Mouse (Mus musculus): Measurements from ENCODE around the gene Myo10. TPM values are rescaled to one million over a fixed set of nuclear protein-coding genes. Genes with fewer than 3 reads are reported as not detected.
A peak's percentile ranks its signal among the peaks of the same experiment; 100 is the strongest.

Myo10 gene
- total RNA-seq, 2 experiments from 2014 or later = 52.0 to 54.3 TPM

DNA sequence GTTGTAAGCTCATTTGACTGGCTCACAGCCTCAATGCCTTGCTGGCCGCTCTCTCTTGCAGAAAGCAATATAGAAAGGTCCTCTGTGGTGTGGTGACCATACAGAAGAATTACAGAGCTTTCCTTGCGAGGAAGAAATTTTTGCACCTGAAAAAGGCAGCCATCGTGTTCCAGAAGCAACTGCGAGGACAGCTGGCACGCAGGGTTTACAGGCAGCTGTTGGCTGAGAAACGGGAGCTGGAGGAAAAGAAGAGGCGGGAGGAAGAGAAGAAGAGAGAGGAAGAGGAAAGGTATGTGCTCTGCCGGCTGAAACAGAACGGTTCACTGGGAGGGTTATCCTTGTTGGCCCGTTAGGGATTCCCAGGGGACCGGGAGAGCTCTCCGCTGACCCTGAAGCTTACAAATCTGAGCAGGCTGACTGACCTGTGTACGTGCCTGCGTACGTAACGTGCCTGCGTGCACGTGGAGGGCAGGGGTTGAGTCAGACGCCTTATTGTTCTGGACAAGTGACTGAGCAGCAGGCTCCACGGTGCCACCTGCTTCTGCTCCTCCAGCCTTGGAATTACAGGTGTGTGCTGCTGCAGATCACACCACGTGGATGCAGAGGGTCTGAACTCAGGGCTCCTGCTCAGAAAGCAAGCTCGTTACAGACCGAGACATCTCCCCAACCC lies 157.3 kb downstream of the Myo10 start:
- no peak for DNase-seq (ENCODE audit: low spot score in 2 of 2)
- Histone ChIP-seq H3K27ac (no peak overlapping the region), H3K4me3 (no peak overlapping the region)
- TF ChIP-seq CTCF (conservative IDR thresholded peaks at IDR 0.05) = no peak

- H3K27ac ChIP-seq = no peak overlapping the region
- DNase-seq (ENCODE audit: low spot score in 2 of 2) = no peak
- peak; percentile 15 for TF ChIP-seq CTCF (conservative IDR thresholded peaks at IDR 0.05)
- H3K4me3 ChIP-seq = no peak overlapping the region
These were observed 158.7 kb downstream of the Myo10 start for GRCm38 (mm10) chr15:25781053-25781452.

DNA sequence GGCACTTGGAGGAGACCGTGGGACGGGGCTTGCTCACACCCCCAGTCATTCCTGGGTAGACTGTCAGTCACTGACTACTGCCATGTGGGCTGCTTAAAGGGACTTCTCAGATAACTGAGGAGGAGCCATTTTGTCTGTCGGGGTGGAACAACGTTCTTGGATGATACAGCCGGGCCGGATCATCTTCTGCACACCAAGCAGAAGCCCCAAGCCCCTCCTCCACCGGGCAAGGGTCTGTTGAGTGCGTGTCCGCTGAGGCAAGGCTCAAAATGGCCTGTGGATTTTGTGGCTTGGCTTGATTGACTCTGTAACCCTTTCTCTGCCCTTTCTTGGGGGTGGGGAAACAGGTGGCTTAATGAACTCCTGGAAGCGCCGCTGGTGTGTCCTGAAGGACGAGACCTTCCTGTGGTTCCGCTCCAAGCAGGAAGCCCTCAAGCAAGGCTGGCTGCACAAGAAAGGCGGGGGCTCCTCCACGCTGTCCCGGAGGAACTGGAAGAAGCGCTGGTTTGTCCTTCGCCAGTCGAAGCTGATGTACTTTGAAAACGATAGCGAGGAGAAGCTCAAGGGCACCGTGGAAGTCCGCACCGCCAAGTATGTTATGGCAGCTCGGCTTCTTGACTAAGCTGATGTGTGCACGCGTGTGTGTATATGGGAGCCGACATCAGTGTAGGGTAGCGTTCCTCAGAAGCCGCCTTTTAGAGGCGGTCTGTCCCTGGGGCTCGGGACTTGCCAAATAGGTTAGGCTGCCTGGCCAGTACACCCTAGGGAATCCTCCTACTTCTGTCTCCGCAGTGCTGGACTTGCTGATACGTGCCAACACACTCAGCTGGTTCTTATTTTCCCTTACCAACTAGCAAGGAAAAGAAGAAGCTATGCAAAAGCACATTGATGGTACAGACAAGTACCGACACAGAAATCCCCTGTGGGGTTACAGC lies 163.4 kb downstream of the Myo10 start:
- Histone ChIP-seq H3K27ac (no peak overlapping the region), H3K4me3 (no peak overlapping the region)
- no peak for DNase-seq (ENCODE audit: low spot score in 2 of 2)
- TF ChIP-seq CTCF (conservative IDR thresholded peaks at IDR 0.05) = no peak

DNA sequence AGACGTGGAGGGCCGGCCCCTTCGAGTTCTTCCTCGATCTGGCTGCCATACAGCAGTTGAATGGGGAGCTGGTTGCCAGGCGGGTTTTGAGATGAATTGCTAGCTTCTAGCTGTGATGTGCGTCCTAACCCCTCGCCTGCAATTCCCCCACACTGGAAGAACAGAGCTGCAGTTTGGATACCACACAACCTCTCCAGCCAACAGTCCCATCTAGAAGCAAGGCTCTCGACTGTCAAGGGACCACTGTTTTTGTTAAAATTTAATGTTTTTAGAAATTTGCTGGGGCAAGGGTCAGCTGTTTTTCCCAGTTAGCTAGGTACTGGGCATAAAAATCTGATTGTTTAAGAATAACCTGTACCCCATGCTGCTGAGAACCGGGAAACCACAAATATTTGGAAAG lies 165.1 kb downstream of the Myo10 start:
- Histone ChIP-seq H3K4me3 (no peak overlapping the region), H3K27ac (no peak overlapping the region)
- no peak for TF ChIP-seq CTCF (conservative IDR thresholded peaks at IDR 0.05)
- DNase-seq (ENCODE audit: low spot score in 2 of 2) = no peak

DNA sequence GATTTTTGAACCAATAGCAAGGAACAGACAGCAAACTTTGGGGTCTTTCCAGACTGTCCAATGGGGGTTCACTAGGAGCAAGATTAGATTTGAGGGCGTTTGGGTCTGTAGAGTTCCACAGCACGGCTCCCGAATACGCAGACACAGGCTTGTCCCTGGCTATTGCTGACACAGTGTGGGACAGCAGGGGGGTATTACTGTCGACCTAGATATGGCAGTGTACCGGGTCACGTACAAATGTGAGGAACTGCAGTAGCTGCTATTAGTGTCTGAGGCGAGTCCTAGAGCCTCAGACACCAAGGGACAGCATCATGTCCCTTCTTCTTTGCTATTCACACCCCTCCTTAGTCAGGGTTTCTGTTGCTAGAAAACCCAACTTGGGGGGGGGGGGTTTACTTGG lies 165.6 kb downstream of the Myo10 start:
- no peak for DNase-seq (ENCODE audit: low spot score in 2 of 2)
- no peak for TF ChIP-seq CTCF (conservative IDR thresholded peaks at IDR 0.05)
- Histone ChIP-seq H3K4me3 (no peak overlapping the region), H3K27ac (no peak overlapping the region)

- DNase-seq (ENCODE audit: low spot score in 2 of 2) = no peak
- Histone ChIP-seq H3K27ac (no peak overlapping the region), H3K4me3 (no peak overlapping the region)
- no peak for TF ChIP-seq CTCF (conservative IDR thresholded peaks at IDR 0.05)
These were observed 166.2 kb downstream of the Myo10 start for GRCm38 (mm10) chr15:25788565-25788964.

GRCm38 (mm10) chr15:25789241-25789640 lies 166.9 kb downstream of the Myo10 start:
- Histone ChIP-seq H3K27ac (no peak overlapping the region), H3K4me3 (no peak overlapping the region)
- DNase-seq (ENCODE audit: low spot score in 2 of 2) = no peak
- no peak for TF ChIP-seq CTCF (conservative IDR thresholded peaks at IDR 0.05)

GRCm38 (mm10) chr15:25791660-25792353 lies 169.5 kb downstream of the Myo10 start:
- H3K27ac ChIP-seq = no peak overlapping the region
- no peak for DNase-seq (ENCODE audit: low spot score in 2 of 2)
- no peak overlapping the region for H3K4me3 ChIP-seq
- TF ChIP-seq CTCF (conservative IDR thresholded peaks at IDR 0.05) = peak; percentile 78

DNA sequence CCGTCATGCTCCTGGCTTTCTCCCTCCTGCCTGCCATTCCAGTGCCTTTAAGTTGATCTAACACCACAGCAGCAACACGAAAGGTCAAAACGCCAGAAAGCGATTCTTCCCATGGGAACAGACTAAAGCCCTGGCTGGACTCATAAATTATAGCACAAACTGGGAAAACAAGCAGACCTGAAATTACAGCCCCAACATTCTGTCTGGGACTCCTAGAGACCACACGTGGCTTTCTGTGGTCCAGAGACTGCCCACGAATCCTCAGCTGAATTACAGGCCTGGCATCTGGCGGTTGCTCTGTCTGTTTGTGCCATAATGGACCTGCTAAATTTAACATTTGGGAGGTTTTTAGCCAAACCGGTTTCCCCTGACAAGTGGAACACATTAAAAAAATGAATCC lies 171.8 kb downstream of the Myo10 start:
- no peak for DNase-seq (ENCODE audit: low spot score in 2 of 2)
- Histone ChIP-seq H3K27ac (no peak overlapping the region), H3K4me3 (no peak overlapping the region)
- no peak for TF ChIP-seq CTCF (conservative IDR thresholded peaks at IDR 0.05)

DNA sequence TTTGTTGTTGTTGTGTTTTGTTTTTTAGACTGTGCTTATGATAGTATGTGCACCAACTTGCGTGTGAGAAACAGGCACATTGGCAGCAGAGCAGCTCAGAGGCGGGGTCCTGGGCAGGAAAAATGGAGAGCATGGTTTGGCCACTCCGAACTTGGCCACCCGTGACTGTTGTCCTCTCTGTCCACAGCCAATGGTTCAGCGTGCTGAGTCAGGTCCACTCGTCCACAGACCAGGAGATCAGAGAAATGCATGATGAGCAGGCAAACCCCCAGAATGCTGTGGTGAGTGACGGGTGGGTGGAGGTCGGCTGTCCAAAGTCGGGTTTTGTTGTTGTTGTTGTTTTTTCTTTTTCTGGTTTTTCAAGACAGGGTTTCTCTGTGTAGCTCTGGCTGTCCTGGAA lies 173.2 kb downstream of the Myo10 start:
- H3K4me3 ChIP-seq = no peak overlapping the region
- DNase-seq (ENCODE audit: low spot score in 2 of 2) = no peak
- TF ChIP-seq CTCF (conservative IDR thresholded peaks at IDR 0.05) = no peak
- H3K27ac ChIP-seq = no peak overlapping the region

DNA sequence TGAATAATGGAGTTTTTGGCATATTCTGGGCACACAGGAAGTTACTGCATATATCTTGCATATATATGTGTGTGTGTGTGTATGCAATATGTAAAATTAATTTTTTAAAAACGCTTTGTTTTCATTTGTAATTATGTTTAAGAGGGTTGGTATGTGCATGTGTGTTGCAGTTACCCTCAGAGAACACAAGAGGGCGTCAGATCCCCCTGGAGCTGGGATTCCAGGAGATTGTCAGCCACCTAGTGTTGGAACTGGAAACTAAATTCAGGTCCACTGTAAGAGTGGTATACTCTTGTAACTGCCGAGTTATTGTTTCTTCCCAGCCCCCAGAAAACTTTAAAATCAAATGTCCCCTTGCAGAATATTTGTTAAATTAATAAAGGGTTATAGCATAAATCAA lies 174.0 kb downstream of the Myo10 start:
- no peak overlapping the region for H3K27ac ChIP-seq
- H3K4me3 ChIP-seq = no peak overlapping the region
- TF ChIP-seq CTCF (conservative IDR thresholded peaks at IDR 0.05) = peak; percentile 90
- peak in 1 of 2 experiments; percentile 38 for DNase-seq (ENCODE audit: low spot score in 2 of 2)

DNA sequence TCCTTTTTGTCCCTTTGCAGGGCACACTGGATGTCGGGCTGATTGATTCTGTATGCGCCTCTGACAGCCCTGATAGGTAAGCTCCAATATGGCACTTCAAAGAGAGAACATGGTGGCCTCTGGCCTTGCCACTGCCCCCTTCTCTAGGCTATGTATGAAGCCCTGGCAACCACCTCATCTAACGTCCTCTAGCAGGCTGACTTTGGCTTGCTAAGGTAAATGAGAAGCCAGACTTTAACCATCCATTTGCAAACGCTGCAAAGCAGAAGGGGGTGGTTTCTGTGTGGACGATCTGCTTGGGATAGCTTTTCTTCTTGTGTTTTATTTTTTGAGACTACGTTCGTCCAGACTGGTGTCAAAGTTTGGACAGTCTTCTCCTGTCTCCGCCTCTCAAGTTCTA lies 174.9 kb downstream of the Myo10 start:
- Histone ChIP-seq H3K4me3 (no peak overlapping the region), H3K27ac (no peak overlapping the region)
- TF ChIP-seq CTCF (conservative IDR thresholded peaks at IDR 0.05) = no peak
- DNase-seq (ENCODE audit: low spot score in 2 of 2) = no peak

DNA sequence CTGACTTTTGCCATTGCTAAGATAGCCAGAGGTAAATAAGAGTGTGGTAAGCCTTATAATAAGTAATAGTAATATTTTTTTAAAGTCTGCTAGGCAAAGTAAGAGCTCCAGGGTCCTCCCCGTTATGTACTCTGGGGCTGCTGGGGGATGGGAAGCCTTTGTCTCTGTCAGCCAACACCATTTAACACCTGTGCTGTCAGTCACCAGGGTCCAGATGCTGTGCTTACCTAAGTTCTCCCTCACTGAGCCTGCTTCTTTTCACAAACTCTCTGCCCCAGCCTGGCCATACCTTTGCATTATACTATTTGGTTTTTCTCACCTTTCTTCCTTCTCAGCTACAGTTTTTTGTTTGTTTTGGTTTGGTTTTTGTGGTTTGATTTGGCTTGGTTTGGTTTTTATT lies 175.6 kb downstream of the Myo10 start:
- no peak overlapping the region for H3K27ac ChIP-seq
- DNase-seq (ENCODE audit: low spot score in 2 of 2) = no peak
- no peak for TF ChIP-seq CTCF (conservative IDR thresholded peaks at IDR 0.05)

More for the DNA sequence above, 175.6 kb downstream of the Myo10 start:
- no peak overlapping the region for H3K4me3 ChIP-seq
